9 mouse cellular contexts compared by ENCODE assay signal in the genomic region with DNA sequence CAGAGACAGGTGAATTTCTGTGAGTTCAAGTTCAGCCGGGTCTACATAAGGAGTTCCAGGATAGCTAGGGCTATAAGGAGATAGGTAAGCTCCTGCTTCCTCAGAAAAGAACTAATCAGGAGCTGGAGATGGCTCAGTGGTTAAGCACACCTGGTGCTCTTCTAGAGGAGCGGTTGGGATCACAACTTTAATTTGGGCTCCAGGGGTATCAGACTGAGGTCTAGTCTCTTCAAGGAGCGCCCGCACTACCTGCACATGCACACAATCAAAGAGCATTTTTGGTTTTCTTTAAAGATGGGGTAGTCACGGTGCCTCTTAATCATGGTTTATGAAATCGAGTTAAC. TPM values are rescaled to one million over a fixed set of nuclear protein-coding genes. Genes with fewer than 3 reads are reported as not detected.
DNase-seq lines count a peak whose midpoint lies in the region; ATAC-seq and TF ChIP-seq lines count a peak whose summit lies in the region.
"Had no signal": no experiment of that assay in that cellular context is flagged by ENCODE, and none has a peak within 500 bp of the region (broad histone marks: within the 10 kb centered on the region; RNA-seq: fewer than 3 reads in every experiment).

No protein-coding gene starts in this region.

- H3K4me2 ChIP-seq in hindbrain, embryonic 11.5 days (replicated peaks; ENCODE audit: low read depth, low read length): peak overlapping the region; percentile 71
- H3K4me2 ChIP-seq in midbrain, embryonic 11.5 days: peak overlapping the region; percentile 74

- H3K4me1 ChIP-seq in kidney, adult 2 months (ENCODE audit: control insufficient read depth, insufficient read depth, low read length): peaks cover 6% of the 10 kb centered on the region; the same call in 1 of the 2 replicates
- peaks cover 5% of the 10 kb centered on the region; the same call in 1 of the 2 replicates for H3K4me1 ChIP-seq in hindbrain, embryonic 11.5 days (replicated peaks; ENCODE audit: control insufficient read depth, insufficient read depth, low read length)
- peaks cover 7% of the 10 kb centered on the region for H3K4me1 ChIP-seq in midbrain, embryonic 11.5 days (ENCODE audit: control insufficient read depth, insufficient read depth, low read length)

- H3K36me3 ChIP-seq in kidney, adult 2 months (ENCODE audit: control insufficient read depth, insufficient read depth, low read length): no peaks in the 10 kb centered on the region
- H3K36me3 ChIP-seq in hindbrain, embryonic 11.5 days (ENCODE audit: control insufficient read depth, insufficient read depth, low read length): peaks cover 6% of the 10 kb centered on the region; the same call in 1 of the 2 replicates
- H3K36me3 ChIP-seq in midbrain, embryonic 11.5 days (ENCODE audit: control insufficient read depth, insufficient read depth, low read length): peaks cover 14% of the 10 kb centered on the region

- H3K27me3 ChIP-seq in kidney, adult 2 months (replicated peaks; ENCODE audit: control insufficient read depth, insufficient read depth, low read length): no peaks in the 10 kb centered on the region
- no peaks in the 10 kb centered on the region for H3K27me3 ChIP-seq in hindbrain, embryonic 11.5 days (ENCODE audit: control insufficient read depth, insufficient read depth, low read length)
- H3K27me3 ChIP-seq in midbrain, embryonic 11.5 days (ENCODE audit: control insufficient read depth, insufficient read depth, low read length): no peaks in the 10 kb centered on the region

- peak overlapping the region; percentile 95 for H3K27ac ChIP-seq in kidney, adult 2 months (ENCODE audit: insufficient read depth, low read depth, low read length)
- H3K27ac ChIP-seq in hindbrain, embryonic 11.5 days (ENCODE audit: low read depth, low read length): peak overlapping the region; percentile 61
- H3K27ac ChIP-seq in midbrain, embryonic 11.5 days (ENCODE audit: low read depth, low read length): peak overlapping the region; percentile 67

- H3K9ac ChIP-seq in hindbrain, embryonic 11.5 days (ENCODE audit: low read depth, low read length): peak overlapping the region; percentile 92
- peak overlapping the region; percentile 94 for H3K9ac ChIP-seq in midbrain, embryonic 11.5 days (ENCODE audit: low read length)

- WGBS in kidney, adult 2 months: 25% methylated on average over 6 of the region's 6 CpGs
- WGBS in hindbrain, embryonic 11.5 days: 18% methylated on average over 6 of the region's 6 CpGs
- WGBS in midbrain, embryonic 11.5 days: 22% methylated on average over 6 of the region's 6 CpGs

- H3K9me3 ChIP-seq in hindbrain, embryonic 11.5 days (ENCODE audit: control insufficient read depth, low read length): no peaks in the 10 kb centered on the region
- no peaks in the 10 kb centered on the region for H3K9me3 ChIP-seq in midbrain, embryonic 11.5 days (ENCODE audit: control insufficient read depth, low read length)

- ATAC-seq in activated CD4-positive, CD25-positive, alpha-beta regulatory T cell, adult 4 months: peak; percentile 22
- peak; percentile 34 for ATAC-seq in hindbrain, embryonic 11.5 days (ENCODE audit: low FRiP score)
- ATAC-seq in midbrain, embryonic 11.5 days (ENCODE audit: low FRiP score): peak; percentile 18; the same call in 1 of the 2 replicates

- DNase-seq in kidney, adult 2 months: no peak
- DNase-seq in kidney, adult 18-20 months: no peak
- no peak for DNase-seq in hindbrain, embryonic 11.5 days (ENCODE audit: low spot score)
- DNase-seq in midbrain, embryonic 11.5 days (ENCODE audit: low spot score, missing footprints): no peak
- DNase-seq in layer of hippocampus, adult 18-20 months (ENCODE audit: low spot score in 2 of 2): no peak
- DNase-seq in cerebellum, adult 8-10 months: no peak
- DNase-seq in thymus, postnatal 25 days: no peak

- TF ChIP-seq POLR2A in kidney, adult 2 months (IDR thresholded peaks at IDR 0.05; ENCODE audit: low read depth, low read length): no peak

- H3K4me3 ChIP-seq in kidney, adult 2 months (ENCODE audit: insufficient read depth, low read depth, low read length): peak overlapping the region; percentile 71
- peak overlapping the region; percentile 68 for H3K4me3 ChIP-seq in hindbrain, embryonic 11.5 days (ENCODE audit: low read depth, low read length)
- H3K4me3 ChIP-seq in midbrain, embryonic 11.5 days (ENCODE audit: low read depth, low read length): peak overlapping the region; percentile 74

- no peak for TF ChIP-seq CTCF in kidney, adult 2 months (conservative IDR thresholded peaks at IDR 0.05; ENCODE audit: insufficient read depth, insufficient read length, low read depth, low read length)

RNA-seq across cellular contexts. Expression of a gene that starts 1.4 kb away (rescaled TPM):
- polyA plus RNA-seq in kidney, adult 2 months (2012; rRNA removed): 6.3 and 6.5 TPM in 2 replicates
- under 1 TPM; 0.15 to 0.63 TPM for polyA plus RNA-seq in activated CD4-positive, CD25-positive, alpha-beta regulatory T cell, adult 4 months (2017; shearing (Covaris generic))
- 1.1 and 1.3 TPM in 2 replicates for polyA plus RNA-seq in hindbrain, embryonic 11.5 days (2014; fragmentation: Nextera tagmentation; extraction: Ambion mirVana)
- 1.5 and 1.8 TPM in 2 replicates for polyA plus RNA-seq in midbrain, embryonic 11.5 days (2014; fragmentation: Nextera tagmentation; extraction: Ambion mirVana)
- total RNA-seq in layer of hippocampus, adult 18-20 months (2021): 10 to 100 TPM; 22.9 to 24.6 TPM

RNA-seq across cellular contexts. Expression of a gene that starts 17.6 kb away (rescaled TPM):
- 44.0 TPM in 2 replicates for polyA plus RNA-seq in kidney, adult 2 months (2012; rRNA removed)
- not detected for polyA plus RNA-seq in activated CD4-positive, CD25-positive, alpha-beta regulatory T cell, adult 4 months (2017; shearing (Covaris generic))
- polyA plus RNA-seq in hindbrain, embryonic 11.5 days (2014; fragmentation: Nextera tagmentation; extraction: Ambion mirVana): 0.17 TPM in 1 of 2 replicates, not detected in the other
- not detected in 2 replicates for polyA plus RNA-seq in midbrain, embryonic 11.5 days (2014; fragmentation: Nextera tagmentation; extraction: Ambion mirVana)
- not detected for total RNA-seq in layer of hippocampus, adult 18-20 months (2021)

RNA-seq across cellular contexts. Expression of a gene that starts 23.4 kb away (rescaled TPM):
- not detected in 2 replicates for polyA plus RNA-seq in kidney, adult 2 months (2012; rRNA removed)
- not detected for polyA plus RNA-seq in activated CD4-positive, CD25-positive, alpha-beta regulatory T cell, adult 4 months (2017; shearing (Covaris generic))
- polyA plus RNA-seq in hindbrain, embryonic 11.5 days (2014; fragmentation: Nextera tagmentation; extraction: Ambion mirVana): not detected in 2 replicates
- not detected in 2 replicates for polyA plus RNA-seq in midbrain, embryonic 11.5 days (2014; fragmentation: Nextera tagmentation; extraction: Ambion mirVana)
- not detected for total RNA-seq in layer of hippocampus, adult 18-20 months (2021)
- polyA plus RNA-seq: urinary bladder, adult 2 months had no signal

RNA-seq across cellular contexts. Expression of a gene that starts 23.4 kb away (rescaled TPM):
- not detected in 2 replicates for polyA plus RNA-seq in kidney, adult 2 months (2012; rRNA removed)
- polyA plus RNA-seq in activated CD4-positive, CD25-positive, alpha-beta regulatory T cell, adult 4 months (2017; shearing (Covaris generic)): not detected
- polyA plus RNA-seq in hindbrain, embryonic 11.5 days (2014; fragmentation: Nextera tagmentation; extraction: Ambion mirVana): not detected in 2 replicates
- polyA plus RNA-seq in midbrain, embryonic 11.5 days (2014; fragmentation: Nextera tagmentation; extraction: Ambion mirVana): not detected in 2 replicates
- total RNA-seq in layer of hippocampus, adult 18-20 months (2021): 1 to 10 TPM; 1.5 to 3.6 TPM
- polyA plus RNA-seq: urinary bladder, adult 2 months had no signal

RNA-seq across cellular contexts. Expression of a gene that starts 26.1 kb away (rescaled TPM):
- polyA plus RNA-seq in kidney, adult 2 months (2012; rRNA removed): 46.0 and 52.5 TPM in 2 replicates
- polyA plus RNA-seq in activated CD4-positive, CD25-positive, alpha-beta regulatory T cell, adult 4 months (2017; shearing (Covaris generic)): 1 to 10 TPM; 6.0 to 8.2 TPM
- polyA plus RNA-seq in hindbrain, embryonic 11.5 days (2014; fragmentation: Nextera tagmentation; extraction: Ambion mirVana): 49.0 and 52.3 TPM in 2 replicates
- 46.6 and 48.4 TPM in 2 replicates for polyA plus RNA-seq in midbrain, embryonic 11.5 days (2014; fragmentation: Nextera tagmentation; extraction: Ambion mirVana)
- 10 to 100 TPM; 67.5 to 68.1 TPM for total RNA-seq in layer of hippocampus, adult 18-20 months (2021)

Comparison
In these comparisons a context has a peak if more than half of its experiments do, and no peak if none do; other contexts are left out.
1. RNA of a gene that starts 17.6 kb away (polyA plus RNA-seq): 44.0 TPM in kidney, adult 2 months; not detected in activated CD4-positive, CD25-positive, alpha-beta regulatory T cell, adult 4 months, 0.17 TPM in hindbrain, embryonic 11.5 days and not detected in midbrain, embryonic 11.5 days; every median in the first group is over 10 times any median in the second.
2. Peak in every context shown above with its lines, with median percentiles within 50 percentile points of each other: H3K27ac ChIP-seq, H3K4me3 ChIP-seq and ATAC-seq.